Mouse (Mus musculus) intestine, embryonic 15.5 days (tissue): ENCODE measurements around the gene Gm7942. TPM values are rescaled to one million over a fixed set of nuclear protein-coding genes. Genes with fewer than 3 reads are reported as not detected.
"Not testable (repeated sequence)": the region's sequence is repeated elsewhere in the genome, so short reads cannot be mapped to it uniquely, and the experiment has no call there.

ENCODE experiments used
- ATAC-seq: fragments of 200-750 bp; cut with Nextera tagmentation; 2 replicates; pipeline ENCODE4 v1.8.0; 2017; ENCODE audit warnings: moderate TSS enrichment, moderate library complexity
- H3K27ac ChIP-seq: fragments of 300-500 bp; sonication (generic); 2 replicates; pipeline ENCODE4 v1.5.1; 2015; ENCODE audit warnings: mild to moderate bottlenecking, inconsistent platforms
- H3K27me3 ChIP-seq: fragments of 300-500 bp; sonication (generic); replicated peaks from 2 replicates; pipeline ENCODE4 v1.6.1; 2015; ENCODE audit warnings: inconsistent platforms
- H3K36me3 ChIP-seq: fragments of 300-500 bp; sonication (generic); 2 replicates; pipeline ENCODE4 v1.6.1; 2015; ENCODE audit warnings: inconsistent platforms
- H3K4me1 ChIP-seq: fragments of 300-500 bp; sonication (generic); replicated peaks from 2 replicates; pipeline ENCODE4 v1.6.1; 2015; ENCODE audit warnings: inconsistent platforms
- H3K4me2 ChIP-seq: fragments of 300-500 bp; sonication (generic); replicated peaks from 2 replicates; pipeline ENCODE4 v1.6.1; 2015; ENCODE audit warnings: mild to moderate bottlenecking, inconsistent platforms
- H3K4me3 ChIP-seq: fragments of 300-500 bp; sonication (generic); replicated peaks from 2 replicates; pipeline ENCODE4 v1.5.1; 2015; ENCODE audit warnings: inconsistent platforms
- H3K9ac ChIP-seq: fragments of 300-500 bp; sonication (generic); 2 replicates; pipeline ENCODE4 v1.6.1; 2015; ENCODE audit warnings: inconsistent platforms
- H3K9me3 ChIP-seq: fragments of 300-500 bp; sonication (generic); 2 replicates; pipeline ENCODE4 v1.6.1; 2016; ENCODE audit warnings: inconsistent platforms
- WGBS: fragments of 180-500 bp; shearing (Covaris S2); methylation state at CpG from one replicate; pipeline ENCODE4 v1.1.7; 2015; 5-methylcytosine and 5-hydroxymethylcytosine counted together
- polyA plus RNA-seq: library from polyadenylated mRNA; unstranded; fragments of >200 nt; fragmentation: Nextera tagmentation; extraction: Ambion mirVana; gene quantifications from 2 replicates; pipeline ENCODE4 v1.2.1, GENCODE M21; 2015

Gm7942 gene
- polyA plus RNA-seq: not detected in 2 replicates

- not testable (repeated sequence) for H3K27ac ChIP-seq, H3K27me3 ChIP-seq, H3K4me3 ChIP-seq, ATAC-seq, H3K9me3 ChIP-seq, H3K4me2 ChIP-seq, H3K36me3 ChIP-seq, H3K4me1 ChIP-seq, H3K9ac ChIP-seq
- WGBS: no CpG with 5 or more reads among the region's 3 CpGs
Measured at GRCm38 (mm10) chr5:95106638-95107037, at the start of gene Gm7942. Gene Gm7942, plus strand, starts transcription at chr5:95106938.

Other genes starting within 250 kb of the Gm7942 start
- not detected in 2 replicates for gene Gm3183, start 241.5 kb upstream of the Gm7942 start, polyA plus RNA-seq
- gene Gm6367, start 118.3 kb upstream of the Gm7942 start, polyA plus RNA-seq: not detected in 2 replicates
- gene Gm16513, start 75.7 kb downstream of the Gm7942 start, polyA plus RNA-seq: not detected in 2 replicates
- not detected in 2 replicates for gene Gm10424, start 165.8 kb downstream of the Gm7942 start, polyA plus RNA-seq
- not detected in 2 replicates for gene Gm3259, start 199.0 kb downstream of the Gm7942 start, polyA plus RNA-seq